Mouse (Mus musculus) frontal cortex, postnatal 36 days (tissue): ENCODE measurements around the gene Akap9.
"Not testable (repeated sequence)": the region's sequence is repeated elsewhere in the genome, so short reads cannot be mapped to it uniquely, and the experiment has no call there.

ENCODE experiments used
- DNase-seq, 2 experiments: peaks; one replicate each; pipeline ENCODE4 v3.0.0; 2022; ENCODE audit warnings: low spot score in 2 of 2

Akap9 gene

GRCm38 (mm10) chr5:3927801-3928689 lies at the start of gene Akap9:
Akap9 (plus strand) TSS chr5:3928054.
- peak; percentile 67 to 71 for DNase-seq

GRCm38 (mm10) chr5:3886862-3887261 lies 41.0 kb upstream of the Akap9 start:
- not testable (repeated sequence) for DNase-seq

- no peak for DNase-seq
These were observed 38.7 kb upstream of the Akap9 start for GRCm38 (mm10) chr5:3889201-3889600.

- DNase-seq = peak; percentile 28 to 29
These were observed 34.2 kb upstream of the Akap9 start, which contains the start of gene Mterf1a for GRCm38 (mm10) chr5:3893459-3894293. Mterf1a (minus strand) TSS chr5:3893933.

- DNase-seq = not testable (repeated sequence)
These were observed 33.6 kb upstream of the Akap9 start for GRCm38 (mm10) chr5:3894294-3894619.

GRCm38 (mm10) chr5:3905471-3905870 lies 22.4 kb upstream of the Akap9 start:
- DNase-seq = no peak

GRCm38 (mm10) chr5:3922350-3922749 lies 5.5 kb upstream of the Akap9 start:
- DNase-seq = no peak

GRCm38 (mm10) chr5:3926666-3927065 lies 1.2 kb upstream of the Akap9 start:
- DNase-seq = no peak

GRCm38 (mm10) chr5:3928690-3929046 lies 814 bp downstream of the Akap9 start:
- DNase-seq = peak in 1 of 2 experiments; percentile 21

- no peak for DNase-seq
These were observed 2.9 kb downstream of the Akap9 start for GRCm38 (mm10) chr5:3930760-3931159.

- no peak for DNase-seq
These were observed 3.8 kb downstream of the Akap9 start for GRCm38 (mm10) chr5:3931636-3932035.

- DNase-seq = no peak
These were observed 5.7 kb downstream of the Akap9 start for GRCm38 (mm10) chr5:3933551-3933950.

GRCm38 (mm10) chr5:3935266-3935665 lies 7.4 kb downstream of the Akap9 start:
- no peak for DNase-seq

GRCm38 (mm10) chr5:3935778-3936554 lies 8.1 kb downstream of the Akap9 start:
- DNase-seq = no peak

- no peak for DNase-seq
These were observed 11.1 kb downstream of the Akap9 start for GRCm38 (mm10) chr5:3938905-3939304.

GRCm38 (mm10) chr5:3939335-3939734 lies 11.5 kb downstream of the Akap9 start:
- no peak for DNase-seq

- DNase-seq = peak in 1 of 2 experiments; percentile 52
These were observed 13.4 kb downstream of the Akap9 start for GRCm38 (mm10) chr5:3941240-3941639.

GRCm38 (mm10) chr5:3943169-3943568 lies 15.3 kb downstream of the Akap9 start:
- not testable (repeated sequence) for DNase-seq

- DNase-seq = no peak
These were observed 24.6 kb downstream of the Akap9 start for GRCm38 (mm10) chr5:3952498-3952897.

GRCm38 (mm10) chr5:3954541-3954940 lies 26.7 kb downstream of the Akap9 start:
- DNase-seq = no peak

GRCm38 (mm10) chr5:3961286-3961685 lies 33.4 kb downstream of the Akap9 start:
- no peak for DNase-seq

- no peak for DNase-seq
These were observed 40.6 kb downstream of the Akap9 start for GRCm38 (mm10) chr5:3968415-3968814.
